Comparison of ENCODE assay signal across 21 mouse cellular contexts in the genomic region with DNA sequence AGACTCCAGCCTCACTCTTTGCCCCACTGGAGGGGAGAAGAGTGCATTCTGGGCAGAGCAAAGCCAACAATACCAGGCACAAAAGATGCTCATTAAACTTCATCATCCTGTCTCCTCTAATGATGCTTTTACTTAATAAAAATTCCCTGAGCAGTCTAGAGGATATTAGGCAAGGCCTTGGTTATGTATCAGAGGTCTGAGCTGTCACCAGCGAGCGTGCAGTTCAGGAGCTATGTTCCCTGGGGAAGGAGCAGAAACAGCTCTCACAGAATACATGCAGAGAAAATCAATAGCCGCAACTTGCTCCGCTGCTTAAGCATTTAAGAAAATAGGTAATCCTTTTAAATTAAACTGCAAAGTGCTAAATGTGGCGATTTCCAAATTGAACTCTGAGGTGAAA.
DNase-seq lines count a peak whose midpoint lies in the region; ATAC-seq lines count a peak whose summit lies in the region.
"Had no signal": no experiment of that assay in that cellular context is flagged by ENCODE, and none has a peak within 500 bp of the region (broad histone marks: within the 10 kb centered on the region; RNA-seq: fewer than 3 reads in every experiment).

No protein-coding gene starts in this region.

- no peaks in the 10 kb centered on the region for H3K27me3 ChIP-seq in hindbrain, embryonic 11.5 days (ENCODE audit: control insufficient read depth, insufficient read depth, low read length)
- H3K27me3 ChIP-seq in hindbrain, embryonic 10.5 days (ENCODE audit: insufficient read depth, poor library complexity, severe bottlenecking): no peaks in the 10 kb centered on the region
- no peaks in the 10 kb centered on the region for H3K27me3 ChIP-seq in hindbrain, embryonic 12.5 days
- H3K27me3 ChIP-seq in hindbrain, embryonic 16.5 days (replicated peaks; ENCODE audit: control insufficient read depth, insufficient read depth, low read length): no peaks in the 10 kb centered on the region
- no peaks in the 10 kb centered on the region for H3K27me3 ChIP-seq in midbrain, embryonic 16.5 days (ENCODE audit: control insufficient read depth, insufficient read depth, low read depth, low read length)
- H3K27me3 ChIP-seq: embryonic facial prominence, embryonic 15.5 days; limb, embryonic 13.5 days; lung, embryonic 15.5 days had no signal

- no peaks in the 10 kb centered on the region for H3K4me1 ChIP-seq in hindbrain, embryonic 11.5 days (replicated peaks; ENCODE audit: control insufficient read depth, insufficient read depth, low read length)
- peaks cover 14% of the 10 kb centered on the region for H3K4me1 ChIP-seq in hindbrain, embryonic 10.5 days (replicated peaks)
- H3K4me1 ChIP-seq in hindbrain, embryonic 12.5 days: peaks cover 9% of the 10 kb centered on the region; the same call in 1 of the 2 replicates
- peaks cover 4% of the 10 kb centered on the region for H3K4me1 ChIP-seq in hindbrain, embryonic 16.5 days (ENCODE audit: control insufficient read depth, insufficient read depth, low read depth, low read length)
- peaks cover 4% of the 10 kb centered on the region; the same call in 1 of the 2 replicates for H3K4me1 ChIP-seq in midbrain, embryonic 16.5 days (ENCODE audit: control insufficient read depth, insufficient read depth, low read length)
- H3K4me1 ChIP-seq: embryonic facial prominence, embryonic 15.5 days; limb, embryonic 13.5 days; lung, embryonic 15.5 days had no signal

- no peaks in the 10 kb centered on the region for H3K36me3 ChIP-seq in hindbrain, embryonic 11.5 days (ENCODE audit: control insufficient read depth, insufficient read depth, low read length)
- H3K36me3 ChIP-seq in hindbrain, embryonic 10.5 days: no peaks in the 10 kb centered on the region
- no peaks in the 10 kb centered on the region for H3K36me3 ChIP-seq in hindbrain, embryonic 12.5 days
- H3K36me3 ChIP-seq in hindbrain, embryonic 16.5 days (ENCODE audit: control insufficient read depth, insufficient read depth, low read length): no peaks in the 10 kb centered on the region
- no peaks in the 10 kb centered on the region for H3K36me3 ChIP-seq in midbrain, embryonic 16.5 days (ENCODE audit: control insufficient read depth, insufficient read depth, low read length)
- H3K36me3 ChIP-seq: embryonic facial prominence, embryonic 15.5 days; limb, embryonic 13.5 days; lung, embryonic 15.5 days had no signal

- intact Hi-C loops in left cerebral cortex, postnatal 14 days (cut with DNase I): no loop called here

- DNase-seq in hindbrain, embryonic 11.5 days (ENCODE audit: low spot score): peak; percentile 33
- DNase-seq in hindbrain, embryonic 10.5 days (ENCODE audit: low spot score): no peak
- no peak for DNase-seq in ovary, postnatal 36 days (ENCODE audit: low spot score)
- DNase-seq in left cerebral cortex, postnatal 14 days (ENCODE audit: low spot score in 2 of 2): no peak
- DNase-seq: adrenal gland, adult 2 months; cerebellum, adult 9-11 months; gastrocnemius, postnatal 25 days; heart, adult 2 months; heart, postnatal 4 days; kidney, postnatal 4 days; spleen, adult 18-20 months; thymus, postnatal 25 days had no signal

- 0 out of 2 replicates have a peak overlapping the region, but pooled peaks have one; percentile 2 for H3K27ac ChIP-seq in hindbrain, embryonic 11.5 days (ENCODE audit: low read depth, low read length)
- no peak overlapping the region for H3K27ac ChIP-seq in hindbrain, embryonic 10.5 days
- peak overlapping the region; percentile 40 for H3K27ac ChIP-seq in hindbrain, embryonic 12.5 days
- H3K27ac ChIP-seq in hindbrain, embryonic 16.5 days (ENCODE audit: low read depth, low read length): no peak overlapping the region
- no peak overlapping the region for H3K27ac ChIP-seq in midbrain, embryonic 16.5 days (ENCODE audit: low read length)
- H3K27ac ChIP-seq: embryonic facial prominence, embryonic 15.5 days; heart, adult 2 months; limb, embryonic 13.5 days; liver, embryonic 14.5 days; lung, embryonic 15.5 days; macrophage had no signal

- H3K9me3 ChIP-seq in hindbrain, embryonic 11.5 days (ENCODE audit: control insufficient read depth, low read length): no peaks in the 10 kb centered on the region
- no peaks in the 10 kb centered on the region for H3K9me3 ChIP-seq in hindbrain, embryonic 10.5 days
- H3K9me3 ChIP-seq in hindbrain, embryonic 12.5 days (replicated peaks): no peaks in the 10 kb centered on the region
- no peaks in the 10 kb centered on the region for H3K9me3 ChIP-seq in hindbrain, embryonic 16.5 days (ENCODE audit: control insufficient read depth, low read length)
- no peaks in the 10 kb centered on the region for H3K9me3 ChIP-seq in midbrain, embryonic 16.5 days (replicated peaks; ENCODE audit: control insufficient read depth, low read length, poor library complexity, severe bottlenecking)
- H3K9me3 ChIP-seq: embryonic facial prominence, embryonic 15.5 days; limb, embryonic 13.5 days; lung, embryonic 15.5 days had no signal

- H3K4me3 ChIP-seq in hindbrain, embryonic 11.5 days (ENCODE audit: low read depth, low read length): no peak overlapping the region
- no peak overlapping the region for H3K4me3 ChIP-seq in hindbrain, embryonic 10.5 days
- H3K4me3 ChIP-seq in hindbrain, embryonic 12.5 days: no peak overlapping the region
- H3K4me3 ChIP-seq in hindbrain, embryonic 16.5 days (ENCODE audit: low read length): no peak overlapping the region
- H3K4me3 ChIP-seq in midbrain, embryonic 16.5 days (ENCODE audit: low read depth, low read length): no peak overlapping the region
- H3K4me3 ChIP-seq: embryonic facial prominence, embryonic 15.5 days; heart, adult 2 months; limb, embryonic 13.5 days; lung, embryonic 15.5 days had no signal

- H3K9ac ChIP-seq in hindbrain, embryonic 11.5 days (ENCODE audit: low read depth, low read length): no peak overlapping the region
- no peak overlapping the region for H3K9ac ChIP-seq in hindbrain, embryonic 12.5 days
- no peak overlapping the region for H3K9ac ChIP-seq in hindbrain, embryonic 16.5 days (ENCODE audit: low read depth, low read length)
- 0 out of 2 replicates have a peak overlapping the region, but pooled peaks have one; percentile 7 for H3K9ac ChIP-seq in midbrain, embryonic 16.5 days (ENCODE audit: low read depth, low read length)
- H3K9ac ChIP-seq: embryonic facial prominence, embryonic 15.5 days; limb, embryonic 13.5 days; liver, embryonic 14.5 days; lung, embryonic 15.5 days had no signal

- ATAC-seq in hindbrain, embryonic 11.5 days (ENCODE audit: low FRiP score): peak; percentile 78
- peak; percentile 75 for ATAC-seq in hindbrain, embryonic 12.5 days (ENCODE audit: low FRiP score)
- ATAC-seq in hindbrain, embryonic 16.5 days: peak; percentile 77
- peak; percentile 65; the same call in 1 of the 2 replicates for ATAC-seq in midbrain, embryonic 16.5 days
- ATAC-seq: intestine, embryonic 16.5 days had no signal

- H3K4me2 ChIP-seq in hindbrain, embryonic 11.5 days (replicated peaks; ENCODE audit: low read depth, low read length): no peak overlapping the region
- H3K4me2 ChIP-seq in hindbrain, embryonic 12.5 days (replicated peaks): no peak overlapping the region
- H3K4me2 ChIP-seq in hindbrain, embryonic 16.5 days (ENCODE audit: low read length): no peak overlapping the region
- H3K4me2 ChIP-seq in midbrain, embryonic 16.5 days (ENCODE audit: low read length): no peak overlapping the region
- H3K4me2 ChIP-seq: embryonic facial prominence, embryonic 15.5 days; limb, embryonic 13.5 days; lung, embryonic 15.5 days had no signal

- WGBS in hindbrain, embryonic 11.5 days: 43% methylated on average over 5 of the region's 5 CpGs
- 52% methylated on average over 5 of the region's 5 CpGs for WGBS in hindbrain, embryonic 10.5 days
- WGBS in hindbrain, embryonic 12.5 days: 29% methylated on average over 5 of the region's 5 CpGs
- WGBS in hindbrain, embryonic 16.5 days: 29% methylated on average over 5 of the region's 5 CpGs
- WGBS in midbrain, embryonic 16.5 days: 8% methylated on average over 5 of the region's 5 CpGs

Comparison
In these comparisons a context has a peak if more than half of its experiments do, and no peak if none do; other contexts are left out.
1. H3K27ac ChIP-seq: peak in hindbrain, embryonic 11.5 days (single experiment) and hindbrain, embryonic 12.5 days (single experiment); none in hindbrain, embryonic 10.5 days (single experiment), hindbrain, embryonic 16.5 days (single experiment) and midbrain, embryonic 16.5 days (single experiment).
2. Peak in every context shown above with its lines, with median percentiles within 50 percentile points of each other: ATAC-seq.